Mouse (Mus musculus): ENCODE results near the gene Susd1. TPM values are rescaled to one million over a fixed set of nuclear protein-coding genes. Genes with fewer than 3 reads are reported as not detected.

The Susd1 gene
- total and polyA plus RNA-seq, 3 experiments = 49.0 to 180 (median 67.6) TPM

DNA sequence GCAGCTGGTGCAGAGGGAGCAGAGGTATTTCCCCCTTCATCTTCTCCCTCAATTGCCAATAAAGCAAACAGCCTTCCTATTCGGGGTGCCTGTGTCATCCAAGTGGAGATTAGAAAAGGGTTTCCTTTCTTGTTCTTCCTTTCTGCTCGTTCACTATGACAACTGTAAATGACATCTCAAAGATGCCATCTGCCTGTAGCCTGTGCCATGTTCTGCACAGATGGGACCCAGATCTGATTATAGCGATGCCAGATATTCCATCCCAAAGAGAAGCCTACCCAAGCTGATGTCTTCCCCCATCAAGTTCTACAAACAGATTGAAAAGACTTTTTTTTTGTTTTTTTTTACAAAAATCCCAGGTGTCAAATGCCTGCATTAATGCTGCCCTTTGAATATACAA is 54.6 kb downstream of the Susd1 start:
- Histone ChIP-seq H3K27me3 (ENCODE audit: control insufficient read depth in 1 of 2, insufficient read depth in 2 of 2, low read length in 2 of 2) (no peaks in the 10 kb centered on the region), H3K27ac (ENCODE audit: control insufficient read depth, low read depth, low read length) (no peak overlapping the region), H3K79me2 (ENCODE audit: control insufficient read depth, insufficient read depth, low read length, poor library complexity) (no peaks in the 10 kb centered on the region), H3K4me3 (ENCODE audit: control insufficient read depth in 1 of 2, insufficient read depth in 1 of 2, low read depth in 2 of 2, low read length in 2 of 2) (no peak overlapping the region), H3K4me1 (ENCODE audit: control insufficient read depth in 1 of 2, insufficient read depth in 2 of 2, low read length in 2 of 2) (peaks cover 7 to 19% of the 10 kb centered on the region in 2 experiments), H3K36me3 (ENCODE audit: control insufficient read depth in 1 of 2, insufficient read depth in 2 of 2, low read length in 2 of 2) (peaks cover 10 to 16% of the 10 kb centered on the region in 2 experiments), H3K9ac (ENCODE audit: control insufficient read depth, low read depth, low read length, poor library complexity, severe bottlenecking) (no peak overlapping the region), H3K9me3 (replicated peaks; ENCODE audit: insufficient read depth, low read length) (no peaks in the 10 kb centered on the region)
- no peak for DNase-seq (ENCODE audit: low read depth, low spot score)
- TF ChIP-seq MAX (IDR thresholded peaks at IDR 0.05; ENCODE audit: low read length) = no peak
- no peak for TF ChIP-seq HCFC1 (IDR thresholded peaks at IDR 0.05; ENCODE audit: low read depth, low read length)
- no peak for TF ChIP-seq GABPA (IDR thresholded peaks at IDR 0.05; ENCODE audit: low read depth, low read length)
- no peak for TF ChIP-seq MYC (IDR thresholded peaks at IDR 0.05; ENCODE audit: low read depth, low read length)
- TF ChIP-seq ELF1 (IDR thresholded peaks at IDR 0.05; ENCODE audit: low read depth, low read length) = no peak
- no peak for TF ChIP-seq NELFE (IDR thresholded peaks at IDR 0.05; ENCODE audit: low read depth, low read length)
- no peak for TF ChIP-seq UBTF (IDR thresholded peaks at IDR 0.05; ENCODE audit: borderline replicate concordance, insufficient read depth, low read depth, low read length)
- no peak for TF ChIP-seq POLR2A (IDR thresholded peaks at IDR 0.05; ENCODE audit: control insufficient read depth in 1 of 2, insufficient read depth in 1 of 2, low read depth in 1 of 2, low read length in 2 of 2, poor library complexity in 1 of 2)
- no peak for TF ChIP-seq JUND (IDR thresholded peaks at IDR 0.05; ENCODE audit: low read depth, low read length)
- TF ChIP-seq ETS1 (IDR thresholded peaks at IDR 0.05; ENCODE audit: low read depth, low read length) = no peak
- TF ChIP-seq ZC3H11A (IDR thresholded peaks at IDR 0.05; ENCODE audit: low read depth, low read length) = no peak
- TF ChIP-seq ZMIZ1 (IDR thresholded peaks at IDR 0.05; ENCODE audit: low read depth, low read length) = no peak
- TF ChIP-seq POLR2AphosphoS5 (IDR thresholded peaks at IDR 0.05; ENCODE audit: borderline replicate concordance, low read depth, low read length) = no peak
- TF ChIP-seq KAT2A (conservative IDR thresholded peaks at IDR 0.05; ENCODE audit: low read depth, low read length) = no peak
- TF ChIP-seq GATA1 (IDR thresholded peaks at IDR 0.05; ENCODE audit: low read depth, low read length) = no peak
- no peak for TF ChIP-seq EP300 (IDR thresholded peaks at IDR 0.05; ENCODE audit: low read depth in 1 of 2, low read length in 2 of 2)

DNA sequence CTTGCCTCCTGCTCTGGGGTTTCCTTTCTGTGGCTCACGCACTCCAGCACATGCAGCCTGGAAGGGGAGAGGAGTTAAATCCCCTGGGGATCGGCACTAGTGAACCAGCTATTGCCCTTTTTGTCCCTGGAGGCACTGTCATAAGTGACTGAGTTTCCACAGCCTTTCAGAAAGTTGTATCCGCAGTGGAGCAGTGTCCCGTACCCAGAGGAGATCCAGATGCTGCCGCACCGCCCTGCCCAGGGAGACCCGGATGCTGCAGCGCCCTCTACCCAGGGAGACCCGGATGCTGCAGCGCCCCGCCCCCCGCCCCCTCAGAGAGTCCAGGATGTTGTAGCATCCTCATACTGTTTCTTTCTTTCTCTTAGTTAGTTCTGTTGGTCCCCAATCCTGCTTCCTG is 56.3 kb downstream of the Susd1 start:
- H3K9ac ChIP-seq (ENCODE audit: control insufficient read depth, low read depth, low read length, poor library complexity, severe bottlenecking) = no peak overlapping the region
- no peaks in the 10 kb centered on the region for H3K27me3 ChIP-seq (ENCODE audit: control insufficient read depth in 1 of 2, insufficient read depth in 2 of 2, low read length in 2 of 2)
- no peak for TF ChIP-seq ETS1 (IDR thresholded peaks at IDR 0.05; ENCODE audit: low read depth, low read length)
- no peak for TF ChIP-seq EP300 (IDR thresholded peaks at IDR 0.05; ENCODE audit: low read depth in 1 of 2, low read length in 2 of 2)
- TF ChIP-seq POLR2AphosphoS2 (IDR thresholded peaks at IDR 0.05; ENCODE audit: low read length) = no peak
- no peak for TF ChIP-seq MYB (IDR thresholded peaks at IDR 0.05; ENCODE audit: low read depth, low read length)
- no peak for TF ChIP-seq SMC3 (IDR thresholded peaks at IDR 0.05; ENCODE audit: low read depth, low read length)
- no peak for TF ChIP-seq JUND (IDR thresholded peaks at IDR 0.05; ENCODE audit: low read depth, low read length)
- no peak for TF ChIP-seq HCFC1 (IDR thresholded peaks at IDR 0.05; ENCODE audit: low read depth, low read length)
- no peak for TF ChIP-seq ZMIZ1 (IDR thresholded peaks at IDR 0.05; ENCODE audit: low read depth, low read length)
- TF ChIP-seq BHLHE40 (IDR thresholded peaks at IDR 0.05; ENCODE audit: borderline replicate concordance, low read depth, low read length) = no peak
- no peak for TF ChIP-seq MEF2A (IDR thresholded peaks at IDR 0.05; ENCODE audit: extremely low read depth, insufficient replicate concordance, low read depth, low read length, poor library complexity, severe bottlenecking)
- no peak for TF ChIP-seq ZC3H11A (IDR thresholded peaks at IDR 0.05; ENCODE audit: low read depth, low read length)
- TF ChIP-seq USF1 (IDR thresholded peaks at IDR 0.05; ENCODE audit: low read depth, low read length) = no peak
- no peaks in the 10 kb centered on the region for H3K79me2 ChIP-seq (ENCODE audit: control insufficient read depth, insufficient read depth, low read length, poor library complexity)
- no peak for DNase-seq (ENCODE audit: low read depth, low spot score)
- peaks cover 7 to 19% of the 10 kb centered on the region in 2 experiments for H3K4me1 ChIP-seq (ENCODE audit: control insufficient read depth in 1 of 2, insufficient read depth in 2 of 2, low read length in 2 of 2)
- no peak overlapping the region for H3K4me3 ChIP-seq (ENCODE audit: control insufficient read depth in 1 of 2, insufficient read depth in 1 of 2, low read depth in 2 of 2, low read length in 2 of 2)
- peaks cover 7 to 16% of the 10 kb centered on the region in 2 experiments for H3K36me3 ChIP-seq (ENCODE audit: control insufficient read depth in 1 of 2, insufficient read depth in 2 of 2, low read length in 2 of 2)
- no peaks in the 10 kb centered on the region for H3K9me3 ChIP-seq (replicated peaks; ENCODE audit: insufficient read depth, low read length)
- no peak overlapping the region for H3K27ac ChIP-seq (ENCODE audit: control insufficient read depth, low read depth, low read length)

All from MEL (cell line).